Mouse (Mus musculus) forebrain, embryonic 16.5 days (tissue): ENCODE data around the gene Lama1. TPM values are rescaled to one million over a fixed set of nuclear protein-coding genes. Genes with fewer than 3 reads are reported as not detected.
"Not testable (repeated sequence)": the region's sequence is repeated elsewhere in the genome, so short reads cannot be mapped to it uniquely, and the experiment has no call there.

Experiments
- ATAC-seq: fragments of 200-750 bp; cut with Nextera tagmentation; 2 replicates; pipeline ENCODE4 v1.8.0; 2017; ENCODE audit warnings: mild to moderate bottlenecking, moderate library complexity
- H3K27ac ChIP-seq: fragments of 300-500 bp; sonication (generic); 2 replicates; pipeline ENCODE4 v1.5.1; 2014; ENCODE audit warnings: low read length, control low read depth
- H3K27me3 ChIP-seq: fragments of 300-500 bp; sonication (generic); replicated peaks from 2 replicates; pipeline ENCODE4 v1.6.1; 2014; ENCODE audit warnings: low read length; ENCODE audit not compliant: control insufficient read depth, insufficient read depth
- H3K36me3 ChIP-seq: fragments of 300-500 bp; sonication (generic); 2 replicates; pipeline ENCODE4 v1.6.1; 2014; ENCODE audit not compliant: control insufficient read depth, insufficient read depth
- H3K4me1 ChIP-seq: fragments of 300-500 bp; sonication (generic); replicated peaks from 2 replicates; pipeline ENCODE4 v1.6.1; 2014; ENCODE audit warnings: low read length; ENCODE audit not compliant: control insufficient read depth, insufficient read depth
- H3K4me2 ChIP-seq: fragments of 300-500 bp; sonication (generic); 2 replicates; pipeline ENCODE4 v1.6.1; 2014; ENCODE audit warnings: mild to moderate bottlenecking, low read length, control low read depth
- H3K4me3 ChIP-seq: fragments of 300-500 bp; sonication (generic); replicated peaks from 2 replicates; pipeline ENCODE4 v1.5.1; 2014; ENCODE audit warnings: mild to moderate bottlenecking, low read length, control low read depth
- H3K9ac ChIP-seq: fragments of 300-500 bp; sonication (generic); replicated peaks from 2 replicates; pipeline ENCODE4 v1.6.1; 2014; ENCODE audit warnings: low read depth, low read length, control low read depth
- H3K9me3 ChIP-seq: fragments of 300-500 bp; sonication (generic); 2 replicates; pipeline ENCODE4 v1.6.1; 2016; ENCODE audit warnings: low read length; ENCODE audit not compliant: control insufficient read depth
- WGBS: fragments of 180-500 bp; shearing (Covaris S2); extraction: QIAGEN DNeasy Blood & Tissue Kit; methylation state at CpG from one replicate; pipeline ENCODE4 v1.1.7; 2014; 5-methylcytosine and 5-hydroxymethylcytosine counted together
- polyA plus RNA-seq: library from polyadenylated mRNA; unstranded; fragments of >200 nt; fragmentation: Nextera tagmentation; extraction: Ambion mirVana; gene quantifications from 2 replicates; pipeline ENCODE4 v1.2.1, GENCODE M21; 2015

The Lama1 gene
- polyA plus RNA-seq, 1 experiment from 2014 or later, result 4.7 TPM

GRCm38 (mm10) chr17:67728751-67729150, 31.7 kb downstream of the Lama1 start:
- 85% methylated on average over 7 of the region's 7 CpGs for WGBS
- ATAC-seq, result no peak
- peaks cover 8% of the 10 kb centered on the region for H3K4me1 ChIP-seq

GRCm38 (mm10) chr17:67731096-67731495, 34.0 kb downstream of the Lama1 start:
- H3K9me3 ChIP-seq, result no peaks in the 10 kb centered on the region
- ATAC-seq, result no peak
- H3K4me1 ChIP-seq, result no peaks in the 10 kb centered on the region
- H3K4me3 ChIP-seq, result no peak overlapping the region
- H3K27ac ChIP-seq, result no peak overlapping the region
- 86% methylated on average over 3 of the region's 3 CpGs for WGBS
- H3K4me2 ChIP-seq, result no peak overlapping the region
- H3K27me3 ChIP-seq, result no peaks in the 10 kb centered on the region
- H3K36me3 ChIP-seq, result no peaks in the 10 kb centered on the region
- no peak overlapping the region for H3K9ac ChIP-seq

More at GRCm38 (mm10) chr17:67728751-67729150, 31.7 kb downstream of the Lama1 start:
- H3K9me3 ChIP-seq, result no peaks in the 10 kb centered on the region
- H3K9ac ChIP-seq, result no peak overlapping the region
- no peaks in the 10 kb centered on the region for H3K27me3 ChIP-seq
- H3K36me3 ChIP-seq, result no peaks in the 10 kb centered on the region
- no peak overlapping the region for H3K27ac ChIP-seq
- H3K4me2 ChIP-seq, result no peak overlapping the region
- no peak overlapping the region for H3K4me3 ChIP-seq

- Histone ChIP-seq H3K4me2 (no peak overlapping the region), H3K9ac (no peak overlapping the region), H3K4me1 (no peaks in the 10 kb centered on the region), H3K36me3 (no peaks in the 10 kb centered on the region), H3K4me3 (no peak overlapping the region), H3K9me3 (no peaks in the 10 kb centered on the region), H3K27ac (no peak overlapping the region), H3K27me3 (no peaks in the 10 kb centered on the region)
- 84% methylated on average over 11 of the region's 11 CpGs for WGBS
- no peak for ATAC-seq
Measured at GRCm38 (mm10) chr17:67731964-67732363, 34.9 kb downstream of the Lama1 start.

- 89% methylated on average over 12 of the region's 12 CpGs for WGBS
- Histone ChIP-seq H3K36me3 (no peaks in the 10 kb centered on the region), H3K9ac (no peak overlapping the region), H3K9me3 (no peaks in the 10 kb centered on the region), H3K4me2 (no peak overlapping the region), H3K27me3 (no peaks in the 10 kb centered on the region), H3K4me3 (no peak overlapping the region), H3K27ac (no peak overlapping the region), H3K4me1 (no peaks in the 10 kb centered on the region)
- no peak for ATAC-seq
Measured at GRCm38 (mm10) chr17:67733516-67733915, 36.5 kb downstream of the Lama1 start.

- no peaks in the 10 kb centered on the region for H3K9me3 ChIP-seq
- H3K27ac ChIP-seq, result no peak overlapping the region
- H3K4me2 ChIP-seq, result no peak overlapping the region
- H3K9ac ChIP-seq, result no peak overlapping the region
- 85% methylated on average over 6 of the region's 6 CpGs for WGBS
- H3K4me3 ChIP-seq, result no peak overlapping the region
- H3K36me3 ChIP-seq, result no peaks in the 10 kb centered on the region
- H3K4me1 ChIP-seq, result no peaks in the 10 kb centered on the region
- H3K27me3 ChIP-seq, result no peaks in the 10 kb centered on the region
- no peak for ATAC-seq
Measured at GRCm38 (mm10) chr17:67735722-67736121, 38.7 kb downstream of the Lama1 start.

GRCm38 (mm10) chr17:67741229-67741628, 44.2 kb downstream of the Lama1 start:
- not testable (repeated sequence) for H3K4me2 ChIP-seq, H3K27ac ChIP-seq, H3K27me3 ChIP-seq, H3K9me3 ChIP-seq, H3K9ac ChIP-seq, H3K36me3 ChIP-seq, H3K4me1 ChIP-seq, H3K4me3 ChIP-seq, ATAC-seq

GRCm38 (mm10) chr17:67764167-67764871, 67.3 kb downstream of the Lama1 start:
- no peak overlapping the region for H3K9ac ChIP-seq
- H3K4me2 ChIP-seq, result no peak overlapping the region
- H3K4me3 ChIP-seq, result no peak overlapping the region
- H3K36me3 ChIP-seq, result no peaks in the 10 kb centered on the region
- H3K4me1 ChIP-seq, result no peaks in the 10 kb centered on the region
- no peaks in the 10 kb centered on the region for H3K9me3 ChIP-seq
- H3K27ac ChIP-seq, result no peak overlapping the region
- WGBS, result 76% methylated on average over 9 of the region's 9 CpGs
- no peak for ATAC-seq
- no peaks in the 10 kb centered on the region for H3K27me3 ChIP-seq

- Histone ChIP-seq H3K36me3 (peaks cover 5% of the 10 kb centered on the region; the same call in 1 of the 2 replicates), H3K9ac (no peak overlapping the region), H3K4me3 (no peak overlapping the region), H3K9me3 (no peaks in the 10 kb centered on the region; the same call in 1 of the 2 replicates), H3K27ac (no peak overlapping the region), H3K4me2 (no peak overlapping the region), H3K4me1 (no peaks in the 10 kb centered on the region), H3K27me3 (no peaks in the 10 kb centered on the region)
- 74% methylated on average over 8 of the region's 8 CpGs for WGBS
- ATAC-seq, result no peak
Measured at GRCm38 (mm10) chr17:67773608-67774007, 76.5 kb downstream of the Lama1 start.

GRCm38 (mm10) chr17:67776764-67777163, 79.7 kb downstream of the Lama1 start:
- no peak overlapping the region for H3K4me2 ChIP-seq
- 72% methylated on average over 9 of the region's 9 CpGs for WGBS

GRCm38 (mm10) chr17:67779812-67780211, 82.8 kb downstream of the Lama1 start:
- Histone ChIP-seq H3K4me1 (no peaks in the 10 kb centered on the region), H3K27ac (no peak overlapping the region), H3K9ac (no peak overlapping the region), H3K27me3 (no peaks in the 10 kb centered on the region), H3K4me3 (no peak overlapping the region), H3K4me2 (no peak overlapping the region), H3K36me3 (no peaks in the 10 kb centered on the region), H3K9me3 (no peaks in the 10 kb centered on the region)
- WGBS, result 66% methylated on average over 4 of the region's 4 CpGs
- ATAC-seq, result no peak

More at GRCm38 (mm10) chr17:67776764-67777163, 79.7 kb downstream of the Lama1 start:
- ATAC-seq, result no peak
- Histone ChIP-seq H3K27ac (no peak overlapping the region), H3K9ac (no peak overlapping the region), H3K27me3 (no peaks in the 10 kb centered on the region), H3K9me3 (no peaks in the 10 kb centered on the region), H3K4me1 (no peaks in the 10 kb centered on the region), H3K36me3 (no peaks in the 10 kb centered on the region), H3K4me3 (no peak overlapping the region)
